Mouse (Mus musculus) heart, embryonic 15.5 days (tissue): ENCODE results near the gene Osgep. TPM values are rescaled to one million over a fixed set of nuclear protein-coding genes. Genes with fewer than 3 reads are reported as not detected.
A peak's percentile ranks its signal among the peaks of the same experiment; 100 is the strongest.
"Not testable (repeated sequence)": the region's sequence is repeated elsewhere in the genome, so short reads cannot be mapped to it uniquely, and the experiment has no call there.

ENCODE experiments used
- ATAC-seq: fragments of 200-750 bp; cut with Nextera tagmentation; replicated peaks from 2 replicates; pipeline ENCODE4 v1.8.0; 2017; ENCODE audit warnings: low read depth, moderate TSS enrichment; ENCODE audit not compliant: insufficient number of reproducible peaks, insufficient read depth, low FRiP score
- H3K27ac ChIP-seq: fragments of 300-500 bp; sonication (generic); 2 replicates; pipeline ENCODE4 v1.5.1; 2015; ENCODE audit warnings: mild to moderate bottlenecking, inconsistent platforms
- H3K27me3 ChIP-seq: fragments of 300-500 bp; sonication (generic); 2 replicates; pipeline ENCODE4 v1.6.1; 2015; ENCODE audit warnings: inconsistent platforms
- H3K36me3 ChIP-seq: fragments of 300-500 bp; sonication (generic); 2 replicates; pipeline ENCODE4 v1.6.1; 2015; ENCODE audit warnings: mild to moderate bottlenecking, inconsistent platforms
- H3K4me1 ChIP-seq: fragments of 300-500 bp; sonication (generic); replicated peaks from 2 replicates; pipeline ENCODE4 v1.6.1; 2015; ENCODE audit warnings: inconsistent platforms
- H3K4me2 ChIP-seq: fragments of 300-500 bp; sonication (generic); 2 replicates; pipeline ENCODE4 v1.6.1; 2015; ENCODE audit warnings: inconsistent platforms, mild to moderate bottlenecking, moderate library complexity
- H3K4me3 ChIP-seq: fragments of 300-500 bp; sonication (generic); 2 replicates; pipeline ENCODE4 v1.5.1; 2015; ENCODE audit warnings: mild to moderate bottlenecking, inconsistent platforms
- H3K9ac ChIP-seq: fragments of 300-500 bp; sonication (generic); 2 replicates; pipeline ENCODE4 v1.6.1; 2015; ENCODE audit warnings: mild to moderate bottlenecking, inconsistent platforms
- H3K9me3 ChIP-seq: fragments of 300-500 bp; sonication (generic); replicated peaks from 2 replicates; pipeline ENCODE4 v1.6.1; 2016; ENCODE audit warnings: inconsistent platforms
- WGBS: fragments of 180-500 bp; shearing (Covaris S2); methylation state at CpG from one replicate; pipeline ENCODE4 v1.1.7; 2015; ENCODE audit warnings: mixed read lengths; 5-methylcytosine and 5-hydroxymethylcytosine counted together
- polyA plus RNA-seq: library from polyadenylated mRNA; unstranded; fragments of >200 nt; fragmentation: Nextera tagmentation; extraction: Ambion mirVana; gene quantifications from 2 replicates; pipeline ENCODE4 v1.2.1, GENCODE M21; 2015

Gene Osgep
- polyA plus RNA-seq, 1 experiment from 2014 or later, result 117 TPM

DNA sequence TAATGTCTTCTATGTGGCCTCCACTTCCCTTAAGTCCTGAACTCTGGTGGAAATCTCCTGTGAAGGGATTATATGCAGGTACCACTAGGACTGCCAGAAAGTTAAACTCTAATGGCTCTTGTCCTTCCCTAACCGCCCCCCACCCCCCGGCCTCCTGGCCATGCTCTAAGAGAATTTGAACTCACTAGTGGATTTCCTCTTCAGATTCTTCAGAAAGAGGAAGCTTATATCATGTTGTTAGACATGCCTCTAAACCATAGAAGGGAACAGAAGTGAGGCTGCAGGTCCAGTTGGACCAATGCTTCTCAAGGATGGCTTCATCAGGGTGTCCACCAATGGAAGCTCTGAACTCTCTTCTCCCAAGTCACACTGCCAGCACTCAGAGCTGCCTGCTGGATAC is 26.7 kb downstream of the Osgep start:
- H3K27me3 ChIP-seq, H3K9ac ChIP-seq, H3K9me3 ChIP-seq, ATAC-seq, H3K4me3 ChIP-seq, H3K36me3 ChIP-seq, H3K4me2 ChIP-seq, H3K27ac ChIP-seq: not testable (repeated sequence)
- H3K4me1 ChIP-seq, result peaks cover 14% of the 10 kb centered on the region
- WGBS, result 89% methylated on average over 2 of the region's 2 CpGs

DNA sequence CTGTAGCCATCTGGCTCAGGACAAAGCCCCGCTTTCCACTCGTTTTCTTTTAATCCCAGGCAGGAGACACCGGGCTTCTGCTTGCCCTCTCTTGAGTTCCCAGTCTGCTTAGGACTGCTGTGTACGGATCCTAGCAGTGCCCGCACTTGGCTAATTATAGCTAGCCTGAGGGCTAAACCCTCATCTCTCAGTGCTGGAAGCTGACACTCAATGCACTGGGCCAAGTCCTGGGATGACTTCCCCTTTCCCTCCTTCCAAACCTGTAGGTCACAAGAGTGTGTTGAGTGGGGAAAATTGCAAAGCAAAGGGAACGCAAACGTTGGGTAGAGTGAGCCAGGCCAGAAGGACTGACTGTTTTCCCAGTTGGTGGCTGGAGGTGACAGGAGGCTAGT is 27.3 kb downstream of the Osgep start, which contains the start of gene Klhl33:
TSS of gene Klhl33 (minus strand) at position 134 of the 392 bp plus-strand sequence.
- peak; percentile 41; the same call in 1 of the 2 replicates for ATAC-seq
- no peak within 1 kb of the TSS for H3K27ac ChIP-seq
- 27% methylated on average over 7 of the region's 7 CpGs for WGBS
- peak within 1 kb of the TSS; percentile 53 for H3K9ac ChIP-seq
- H3K4me2 ChIP-seq, result peak within 1 kb of the TSS; percentile 91
- H3K4me1 ChIP-seq, result peaks cover 20% of the 10 kb centered on the region
- peaks cover 9% of the 10 kb centered on the region; the same call in 1 of the 2 replicates for H3K27me3 ChIP-seq
- H3K9me3 ChIP-seq, result no peaks in the 10 kb centered on the region
- H3K4me3 ChIP-seq, result peak within 1 kb of the TSS; percentile 51
- no peaks in the 10 kb centered on the region for H3K36me3 ChIP-seq

DNA sequence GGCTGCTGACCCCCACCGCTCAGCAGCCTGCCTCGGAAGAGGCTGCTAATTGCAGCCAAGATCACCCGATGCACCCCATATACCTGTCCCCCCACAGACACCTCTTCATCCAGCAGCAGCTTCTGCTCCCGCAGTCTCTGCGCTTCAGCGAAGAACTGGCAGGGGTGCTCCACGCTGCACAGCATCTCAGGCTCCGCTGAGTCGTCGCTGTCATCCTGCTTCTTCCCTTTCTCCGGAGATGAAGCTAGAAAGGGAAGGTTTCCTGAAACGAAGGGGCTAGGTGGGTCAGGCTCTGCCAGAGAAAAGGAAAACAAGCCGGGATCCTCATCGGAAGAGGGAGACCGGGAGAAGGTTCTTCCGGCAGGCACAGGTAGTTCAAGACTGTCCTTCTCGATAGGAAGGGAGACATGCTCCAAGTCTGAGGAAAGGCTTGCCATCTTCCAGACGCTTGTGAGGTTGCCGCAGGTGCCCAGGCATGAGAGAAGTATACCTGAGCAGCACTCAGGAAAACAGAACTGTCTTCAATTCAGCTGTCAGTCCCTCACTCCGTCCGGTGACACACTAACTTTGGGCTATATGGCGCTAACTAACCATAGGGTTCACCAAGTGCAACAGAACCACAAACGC is 27.8 kb downstream of the Osgep start:
- Histone ChIP-seq H3K27ac (no peak overlapping the region), H3K36me3 (no peaks in the 10 kb centered on the region), H3K4me1 (peaks cover 20% of the 10 kb centered on the region), H3K9me3 (no peaks in the 10 kb centered on the region), H3K27me3 (peaks cover 9% of the 10 kb centered on the region; the same call in 1 of the 2 replicates), H3K4me3 (peak overlapping the region; percentile 51), H3K9ac (peak overlapping the region; percentile 53), H3K4me2 (peak overlapping the region; percentile 91)
- WGBS, result 16% methylated on average over 23 of the region's 23 CpGs
- no peak for ATAC-seq

DNA sequence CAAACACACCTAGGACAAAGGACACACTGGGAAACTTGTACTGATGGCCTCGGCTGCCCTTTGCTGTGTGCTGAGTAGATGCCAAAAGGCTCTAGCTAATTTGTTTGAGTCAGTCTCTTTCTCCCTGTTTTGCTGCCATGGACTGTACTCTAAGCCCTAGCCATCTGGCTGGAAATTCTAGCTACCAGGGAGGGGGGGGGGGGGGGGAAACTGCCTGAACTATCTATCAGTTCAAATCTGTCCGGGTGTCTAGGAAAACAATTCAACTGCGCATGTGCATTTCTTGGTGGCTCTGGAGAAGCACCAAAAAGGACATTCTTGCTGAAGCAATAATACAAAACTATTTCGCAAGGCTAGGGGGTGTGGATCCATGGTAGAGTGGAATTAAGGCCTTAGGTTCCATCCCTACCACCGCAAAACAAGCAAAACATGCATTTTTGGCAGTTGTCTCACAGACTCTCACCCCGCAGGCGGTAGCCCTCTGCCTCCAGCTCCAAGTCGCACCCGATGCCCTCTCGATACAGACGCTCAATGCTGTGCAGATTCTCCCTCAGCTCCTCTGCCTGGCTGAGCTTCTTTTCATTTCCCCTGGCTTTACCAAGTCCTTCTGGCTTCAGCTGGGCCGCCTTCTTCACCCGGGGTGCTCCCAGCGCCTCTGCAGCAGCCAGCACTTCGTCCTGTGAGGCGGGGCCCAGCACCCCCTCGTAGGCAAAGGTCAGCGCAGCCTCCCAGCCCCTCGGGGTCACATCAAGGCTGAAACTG is 28.5 kb downstream of the Osgep start:
- Histone ChIP-seq H3K4me3 (peak overlapping the region; percentile 51), H3K4me1 (peaks cover 20% of the 10 kb centered on the region), H3K4me2 (peak overlapping the region; percentile 91), H3K36me3 (no peaks in the 10 kb centered on the region), H3K27ac (no peak overlapping the region), H3K9ac (peak overlapping the region; percentile 53), H3K9me3 (no peaks in the 10 kb centered on the region), H3K27me3 (peaks cover 9% of the 10 kb centered on the region; the same call in 1 of the 2 replicates)
- 20% methylated on average over 19 of the region's 19 CpGs for whole genome bisulfite sequencing
- ATAC-seq, result no peak

DNA sequence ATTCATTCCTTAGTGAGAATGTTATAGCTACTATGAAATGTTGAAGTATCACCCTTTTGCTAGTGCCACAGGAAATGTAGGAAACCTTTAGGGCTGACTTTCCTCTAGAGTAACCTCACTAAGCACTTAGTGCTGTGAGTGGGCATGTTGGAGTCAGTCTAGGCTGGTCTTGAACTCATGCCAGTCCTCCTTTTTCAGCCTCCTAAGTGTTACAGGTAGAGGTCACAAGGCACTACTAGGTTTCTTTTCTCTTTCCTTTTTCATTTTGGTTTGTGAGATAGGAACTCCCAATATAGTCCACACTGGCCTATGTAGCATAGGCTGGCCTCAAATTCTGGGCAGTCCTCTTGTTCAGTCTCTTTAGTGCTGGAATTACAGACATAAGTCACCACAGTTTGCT is 29.3 kb downstream of the Osgep start:
- H3K36me3 ChIP-seq, result no peaks in the 10 kb centered on the region
- ATAC-seq, result no peak
- H3K4me3 ChIP-seq, result no peak overlapping the region
- H3K27me3 ChIP-seq, result peaks cover 9% of the 10 kb centered on the region; the same call in 1 of the 2 replicates
- H3K9ac ChIP-seq, result no peak overlapping the region
- H3K4me1 ChIP-seq, result peaks cover 20% of the 10 kb centered on the region
- no peaks in the 10 kb centered on the region for H3K9me3 ChIP-seq
- H3K4me2 ChIP-seq, result no peak overlapping the region
- H3K27ac ChIP-seq, result no peak overlapping the region

DNA sequence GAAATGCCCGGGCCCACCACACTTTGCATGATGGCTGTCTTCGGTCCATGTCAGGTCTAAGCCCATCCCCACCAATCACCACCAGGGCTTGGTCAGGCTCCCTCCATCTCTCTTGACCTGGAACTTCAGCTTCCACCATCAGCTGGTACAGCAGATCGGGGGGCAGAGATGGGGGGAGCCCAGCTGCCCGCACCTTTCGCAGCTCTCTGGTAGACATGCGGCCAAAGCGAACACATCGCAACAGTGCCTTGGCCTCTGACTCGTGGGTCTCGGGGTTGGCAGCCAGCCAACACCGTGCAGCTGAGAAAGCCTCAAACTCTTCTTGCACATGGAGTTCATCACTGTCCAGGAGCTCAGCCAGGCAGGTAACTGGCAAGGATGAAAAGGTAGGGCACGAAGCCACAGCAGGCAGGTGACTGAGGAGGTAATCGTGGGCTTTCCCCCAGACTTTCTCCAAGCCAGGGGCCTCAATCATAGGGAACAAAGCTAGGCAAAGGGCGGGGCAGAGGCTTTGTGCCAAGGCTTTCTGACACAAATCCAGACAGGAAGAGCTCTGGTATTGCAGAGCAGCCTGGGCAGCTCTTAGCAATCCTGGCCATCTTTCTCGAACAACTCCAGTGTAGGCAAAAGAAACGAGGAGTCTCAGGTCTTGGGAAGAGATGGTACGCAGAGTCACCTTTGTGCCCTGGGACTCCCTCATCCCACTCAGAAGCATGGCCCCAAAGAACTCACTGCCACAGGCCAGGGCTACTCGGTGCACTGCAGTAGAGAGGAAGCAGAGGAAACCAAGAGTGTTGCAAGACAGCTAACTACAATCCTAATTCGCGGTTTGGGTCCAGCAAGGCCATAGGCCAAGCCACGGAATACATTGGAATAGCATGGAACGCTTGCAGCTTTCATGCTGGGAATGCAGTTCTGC is 31.9 kb downstream of the Osgep start:
- Histone ChIP-seq H3K4me3 (no peak overlapping the region), H3K27ac (no peak overlapping the region), H3K27me3 (peaks cover 9% of the 10 kb centered on the region; the same call in 1 of the 2 replicates), H3K4me2 (no peak overlapping the region), H3K4me1 (peaks cover 20% of the 10 kb centered on the region), H3K9ac (no peak overlapping the region), H3K9me3 (no peaks in the 10 kb centered on the region), H3K36me3 (no peaks in the 10 kb centered on the region)
- no peak for ATAC-seq
- 73% methylated on average over 22 of the region's 22 CpGs for WGBS

DNA sequence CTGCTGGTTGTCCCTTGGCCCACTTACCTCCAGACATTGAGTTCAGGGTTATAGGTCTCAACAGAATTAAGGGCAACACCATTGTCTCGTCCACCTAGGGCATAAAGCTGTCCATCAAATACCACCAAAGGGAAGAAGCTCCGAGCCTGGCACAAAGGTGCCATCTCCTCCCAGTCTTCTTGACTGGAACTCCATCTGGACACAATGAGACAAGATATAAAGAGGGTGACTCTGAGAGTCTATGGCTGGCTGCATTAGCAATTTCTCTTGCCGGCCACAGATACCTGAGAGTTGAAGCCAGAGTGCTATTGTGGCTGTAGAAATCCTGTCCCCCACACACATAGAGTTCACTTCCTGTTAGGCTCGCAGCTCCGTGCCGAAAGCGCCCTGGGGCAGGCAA is 32.6 kb downstream of the Osgep start:
- H3K4me1 ChIP-seq, result peaks cover 15% of the 10 kb centered on the region
- peaks cover 7% of the 10 kb centered on the region; the same call in 1 of the 2 replicates for H3K27me3 ChIP-seq
- 89% methylated on average over 7 of the region's 7 CpGs for WGBS

DNA sequence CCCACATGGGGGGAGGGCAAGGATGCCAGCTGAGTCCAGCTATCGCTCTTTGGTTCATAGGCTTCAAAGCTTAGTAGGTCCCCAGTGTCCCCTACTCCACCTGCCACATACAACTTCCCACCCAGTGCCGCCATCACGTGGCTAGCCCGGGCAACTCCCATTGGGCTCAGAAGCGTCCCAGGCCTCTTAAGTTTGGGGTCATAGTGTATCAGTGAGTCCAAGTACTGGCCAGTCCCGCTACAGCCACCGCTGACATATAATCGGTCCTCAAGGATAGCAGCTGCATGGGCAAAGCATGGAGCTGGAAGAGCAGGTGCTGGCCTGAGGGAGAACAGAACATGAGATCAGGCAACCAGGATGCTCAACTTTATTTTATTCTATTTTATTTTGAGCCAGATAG is 33.1 kb downstream of the Osgep start:
- Histone ChIP-seq H3K9me3 (no peaks in the 10 kb centered on the region), H3K36me3 (no peaks in the 10 kb centered on the region), H3K4me1 (peaks cover 11% of the 10 kb centered on the region), H3K27me3 (peaks cover 2% of the 10 kb centered on the region; the same call in 1 of the 2 replicates), H3K4me2 (no peak overlapping the region), H3K9ac (no peak overlapping the region), H3K4me3 (no peak overlapping the region), H3K27ac (no peak overlapping the region)
- 87% methylated on average over 8 of the region's 8 CpGs for WGBS
- ATAC-seq, result no peak

More for the DNA sequence above, 32.6 kb downstream of the Osgep start:
- Histone ChIP-seq H3K9ac (no peak overlapping the region), H3K36me3 (no peaks in the 10 kb centered on the region), H3K27ac (no peak overlapping the region), H3K4me2 (no peak overlapping the region), H3K9me3 (no peaks in the 10 kb centered on the region), H3K4me3 (no peak overlapping the region)
- ATAC-seq, result no peak

DNA sequence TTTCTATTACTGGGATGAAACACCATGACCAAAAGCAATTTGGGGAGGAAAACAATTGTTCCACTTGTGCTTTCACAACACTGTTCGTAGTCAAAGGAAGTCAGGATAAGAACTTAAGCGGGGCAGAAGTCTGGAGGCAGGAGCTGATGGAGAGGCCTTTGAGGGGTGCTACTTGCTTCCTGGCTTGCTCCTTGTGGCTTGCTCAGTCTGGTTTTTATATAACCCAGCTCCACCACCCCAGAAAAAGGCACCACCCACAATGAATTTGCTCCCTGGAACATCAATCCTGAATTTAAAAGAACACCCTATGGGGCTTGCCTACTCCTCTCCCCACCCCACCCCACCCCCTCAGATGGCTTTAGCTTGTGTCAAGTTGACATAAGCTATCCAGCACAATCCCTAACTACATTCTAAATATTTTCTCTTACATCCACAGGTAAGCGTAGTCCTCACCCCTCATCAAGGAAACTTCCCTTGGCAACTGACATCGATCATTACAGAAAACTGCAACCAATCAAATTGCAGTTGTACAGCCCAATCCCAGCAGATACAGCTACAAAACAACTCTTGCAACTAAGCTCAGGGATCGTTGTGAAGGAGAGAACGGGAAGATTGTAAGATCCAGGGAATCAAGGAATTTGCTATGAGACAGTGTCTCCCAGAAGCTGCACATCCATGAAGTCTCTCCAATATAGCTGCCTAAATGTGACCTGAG is 48.3 kb downstream of the Osgep start:
- no peak overlapping the region for H3K27ac ChIP-seq
- no peaks in the 10 kb centered on the region for H3K4me1 ChIP-seq
- WGBS, result 84% methylated on average over 6 of the region's 6 CpGs
- no peaks in the 10 kb centered on the region for H3K27me3 ChIP-seq
- no peak overlapping the region for H3K4me3 ChIP-seq
- no peaks in the 10 kb centered on the region for H3K9me3 ChIP-seq
- no peak overlapping the region for H3K4me2 ChIP-seq
- no peak overlapping the region for H3K9ac ChIP-seq
- no peak for ATAC-seq
- no peaks in the 10 kb centered on the region for H3K36me3 ChIP-seq

DNA sequence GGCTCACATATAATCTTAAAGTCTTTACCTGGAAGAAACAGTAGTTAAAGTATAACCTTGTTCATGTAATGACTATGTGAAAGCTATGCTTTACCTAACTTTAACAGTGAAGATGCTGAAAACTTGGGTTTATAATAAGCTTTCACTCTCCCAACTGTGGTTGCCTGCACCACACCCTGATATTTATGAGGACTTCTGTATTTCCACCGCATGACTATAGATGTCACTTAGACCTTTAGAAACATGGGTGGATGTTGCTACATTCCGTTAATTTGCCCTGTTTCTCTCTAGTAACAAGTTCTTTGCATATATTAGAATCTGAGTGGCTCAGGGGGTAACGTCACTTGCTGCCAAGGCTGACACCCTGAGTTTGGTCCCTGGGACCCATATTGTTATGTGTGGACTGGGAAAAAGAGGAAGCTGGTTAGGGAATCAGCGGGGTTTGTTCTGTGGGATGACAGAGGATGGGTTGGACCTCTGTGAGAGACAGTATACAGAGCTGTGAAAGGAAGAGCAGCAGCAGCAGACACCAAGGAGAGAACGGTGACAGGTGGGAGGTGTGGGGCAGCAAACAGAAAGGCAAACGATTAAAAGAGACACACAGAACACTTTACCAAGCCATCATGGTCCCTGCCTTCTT is 49.0 kb downstream of the Osgep start:
- H3K4me2 ChIP-seq, result no peak overlapping the region
- H3K9me3 ChIP-seq, result no peaks in the 10 kb centered on the region
- no peak overlapping the region for H3K4me3 ChIP-seq
- ATAC-seq, result no peak
- H3K27me3 ChIP-seq, result no peaks in the 10 kb centered on the region
- H3K4me1 ChIP-seq, result peaks cover 2% of the 10 kb centered on the region; the same call in 1 of the 2 replicates
- WGBS, result 75% methylated on average over 6 of the region's 6 CpGs
- no peaks in the 10 kb centered on the region for H3K36me3 ChIP-seq
- no peak overlapping the region for H3K27ac ChIP-seq
- no peak overlapping the region for H3K9ac ChIP-seq
